Mouse (Mus musculus) kidney, embryonic 16.5 days (tissue): Measurements from ENCODE around the gene Chst5. TPM values are rescaled to one million over a fixed set of nuclear protein-coding genes. Genes with fewer than 3 reads are reported as not detected.

Source experiments
- ATAC-seq: fragments of 200-750 bp; cut with Nextera tagmentation; 2 replicates; pipeline ENCODE4 v1.8.0; 2017; ENCODE audit warnings: moderate TSS enrichment; ENCODE audit not compliant: low FRiP score, low TSS enrichment
- H3K27ac ChIP-seq: fragments of 300-500 bp; sonication (generic); 2 replicates; pipeline ENCODE4 v1.5.1; 2014; ENCODE audit warnings: low read length
- H3K27me3 ChIP-seq: fragments of 300-500 bp; sonication (generic); 2 replicates; pipeline ENCODE4 v1.6.1; 2014; ENCODE audit warnings: low read length, control low read depth, mixed read lengths; ENCODE audit not compliant: insufficient read depth
- H3K36me3 ChIP-seq: fragments of 300-500 bp; sonication (generic); 2 replicates; pipeline ENCODE4 v1.6.1; 2014; ENCODE audit warnings: low read length, control low read depth, mixed read lengths; ENCODE audit not compliant: insufficient read depth
- H3K4me1 ChIP-seq: fragments of 300-500 bp; sonication (generic); 2 replicates; pipeline ENCODE4 v1.6.1; 2014; ENCODE audit warnings: low read length, control low read depth, mixed read lengths; ENCODE audit not compliant: insufficient read depth
- H3K4me2 ChIP-seq: fragments of 300-500 bp; sonication (generic); replicated peaks from 2 replicates; pipeline ENCODE4 v1.6.1; 2014; ENCODE audit warnings: low read depth, low read length
- H3K4me3 ChIP-seq: fragments of 300-500 bp; sonication (generic); 2 replicates; pipeline ENCODE4 v1.5.1; 2014; ENCODE audit warnings: mild to moderate bottlenecking, low read length
- H3K9ac ChIP-seq: fragments of 300-500 bp; sonication (generic); replicated peaks from 2 replicates; pipeline ENCODE4 v1.6.1; 2014; ENCODE audit warnings: low read length
- H3K9me3 ChIP-seq: fragments of 300-500 bp; sonication (generic); 2 replicates; pipeline ENCODE4 v1.6.1; 2016; ENCODE audit warnings: low read length, control low read depth
- WGBS: fragments of 180-500 bp; shearing (Covaris S2); extraction: QIAGEN DNeasy Blood & Tissue Kit; methylation state at CpG from one replicate; pipeline ENCODE4 v1.1.7; 2014; 5-methylcytosine and 5-hydroxymethylcytosine counted together
- polyA plus RNA-seq: library from polyadenylated mRNA; unstranded; fragments of >200 nt; fragmentation: Nextera tagmentation; extraction: Ambion mirVana; gene quantifications from 2 replicates; pipeline ENCODE4 v1.2.1, GENCODE M21; 2015

Chst5 gene
- polyA plus RNA-seq, 1 experiment from 2014 or later, result 1.9 TPM

DNA sequence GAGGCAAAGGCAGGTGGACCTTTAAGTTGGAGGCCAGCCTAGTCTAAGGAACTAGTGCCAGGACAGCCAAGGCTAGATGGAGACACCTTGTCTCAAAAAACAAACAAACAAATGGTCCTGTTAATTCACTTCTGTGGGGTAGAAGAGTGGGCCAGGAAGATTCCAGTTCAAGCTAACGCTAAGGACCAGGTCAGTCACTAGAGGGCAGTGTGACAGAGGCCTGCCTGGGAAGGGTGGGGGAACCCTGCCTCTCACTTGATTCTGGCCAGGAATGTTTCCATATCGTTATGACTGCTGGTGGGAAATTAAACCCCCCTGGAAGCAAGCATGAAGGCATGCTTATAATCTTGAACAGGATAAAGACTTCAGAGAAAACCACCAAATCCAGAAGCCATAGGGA lies 28.7 kb downstream of the Chst5 start:
- Histone ChIP-seq H3K9ac (no peak overlapping the region), H3K4me3 (no peak overlapping the region), H3K36me3 (no peaks in the 10 kb centered on the region), H3K4me2 (no peak overlapping the region), H3K4me1 (peaks cover 3% of the 10 kb centered on the region; the same call in 1 of the 2 replicates), H3K27me3 (no peaks in the 10 kb centered on the region), H3K9me3 (no peaks in the 10 kb centered on the region), H3K27ac (no peak overlapping the region)
- 2% methylated on average over 2 of the region's 2 CpGs for whole genome bisulfite sequencing
- no peak for ATAC-seq

DNA sequence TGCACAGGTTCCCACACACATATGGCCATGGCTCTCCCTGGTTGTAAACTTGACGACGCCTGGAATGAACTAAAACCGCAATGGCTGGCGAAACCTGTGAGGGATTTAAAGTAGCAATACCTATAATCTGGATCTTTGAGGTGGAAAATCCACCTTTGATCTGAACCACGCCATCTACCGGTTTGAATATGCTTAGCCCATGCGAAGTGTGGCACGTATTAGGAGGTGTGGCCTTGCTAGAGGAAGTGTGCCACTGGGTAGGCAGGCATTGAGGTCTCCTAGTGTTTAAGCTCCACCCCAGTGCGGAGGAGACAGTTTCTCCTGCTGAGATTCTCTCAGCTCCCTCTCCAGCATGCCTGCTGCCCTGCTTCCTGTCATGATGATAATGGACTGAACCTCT lies 32.5 kb downstream of the Chst5 start:
- 70% methylated on average over 9 of the region's 9 CpGs for WGBS
- no peaks in the 10 kb centered on the region for H3K36me3 ChIP-seq
- peaks cover 3% of the 10 kb centered on the region; the same call in 1 of the 2 replicates for H3K4me1 ChIP-seq
- H3K27me3 ChIP-seq, result no peaks in the 10 kb centered on the region
- no peak for ATAC-seq
- H3K4me3 ChIP-seq, result no peak overlapping the region
- no peak overlapping the region for H3K9ac ChIP-seq
- no peak overlapping the region for H3K4me2 ChIP-seq
- H3K9me3 ChIP-seq, result no peaks in the 10 kb centered on the region
- H3K27ac ChIP-seq, result no peak overlapping the region

DNA sequence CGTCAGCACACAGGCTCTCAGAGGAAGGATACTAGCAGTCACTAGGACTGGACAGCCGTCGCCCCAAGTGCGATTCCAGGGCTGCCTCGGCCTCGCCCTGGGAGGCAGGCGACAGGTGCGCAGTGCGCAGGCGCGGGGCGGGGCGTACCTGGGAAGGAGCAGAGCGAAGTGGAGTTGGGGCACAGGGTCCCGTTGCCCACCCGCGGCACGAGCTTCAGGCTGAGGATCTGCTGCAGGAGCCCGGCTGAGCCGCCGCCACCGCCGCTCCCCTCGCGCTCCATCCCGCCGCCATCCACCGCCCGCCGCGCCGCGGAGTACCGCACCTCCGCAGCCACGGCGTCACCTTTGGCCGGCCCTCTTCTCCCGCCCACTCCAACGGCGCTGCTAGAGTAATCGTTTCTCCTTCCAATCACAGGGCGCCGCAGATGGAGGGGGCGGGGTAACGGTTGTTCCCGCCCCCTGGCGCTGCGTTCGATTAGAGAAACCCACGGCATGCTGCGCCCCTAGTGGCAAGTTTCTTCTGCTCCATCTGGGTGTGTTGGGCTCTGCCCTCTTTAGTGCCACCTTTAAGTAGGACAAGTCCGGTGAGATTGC lies 33.8 kb downstream of the Chst5 start, which contains the start of gene Tmem170:
TSS of gene Tmem170 (minus strand) at position 396 of the 594 bp plus-strand sequence.
- Histone ChIP-seq H3K4me2 (peak within 1 kb of the TSS; percentile 84), H3K27me3 (no peaks in the 10 kb centered on the region), H3K27ac (peak within 1 kb of the TSS; percentile 86), H3K36me3 (no peaks in the 10 kb centered on the region), H3K4me3 (peak within 1 kb of the TSS; percentile 81), H3K9ac (peak within 1 kb of the TSS; percentile 88), H3K4me1 (peaks cover 3% of the 10 kb centered on the region; the same call in 1 of the 2 replicates), H3K9me3 (no peaks in the 10 kb centered on the region)
- 0% methylated on average over 44 of the region's 53 CpGs for WGBS
- ATAC-seq, result peak; percentile 98

DNA sequence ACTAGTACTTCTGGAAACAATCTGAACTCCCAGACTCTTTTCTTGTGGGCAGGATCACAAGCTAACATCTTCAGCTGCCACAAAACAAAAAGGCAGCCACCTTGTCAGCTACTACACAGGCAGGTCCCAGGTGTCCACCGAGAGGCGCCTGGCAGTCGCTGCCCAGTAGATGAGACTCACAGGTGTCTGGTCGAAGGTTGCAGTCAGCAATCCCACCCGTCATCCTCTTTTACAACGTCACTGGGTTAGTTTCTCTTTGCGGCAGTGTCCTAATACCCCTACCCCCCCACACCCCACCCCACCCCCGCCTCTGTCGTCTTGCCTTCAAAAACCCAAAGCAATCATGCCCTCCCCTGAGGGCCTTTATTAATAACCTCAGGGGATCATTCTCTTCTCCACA lies 34.5 kb downstream of the Chst5 start:
- Histone ChIP-seq H3K36me3 (no peaks in the 10 kb centered on the region), H3K9me3 (no peaks in the 10 kb centered on the region), H3K4me2 (peak overlapping the region; percentile 84), H3K4me1 (peaks cover 3% of the 10 kb centered on the region; the same call in 1 of the 2 replicates), H3K4me3 (peak overlapping the region; percentile 81), H3K27me3 (no peaks in the 10 kb centered on the region), H3K9ac (peak overlapping the region; percentile 88), H3K27ac (peak overlapping the region; percentile 86)
- no peak for ATAC-seq
- WGBS, result 8% methylated on average over 9 of the region's 9 CpGs

DNA sequence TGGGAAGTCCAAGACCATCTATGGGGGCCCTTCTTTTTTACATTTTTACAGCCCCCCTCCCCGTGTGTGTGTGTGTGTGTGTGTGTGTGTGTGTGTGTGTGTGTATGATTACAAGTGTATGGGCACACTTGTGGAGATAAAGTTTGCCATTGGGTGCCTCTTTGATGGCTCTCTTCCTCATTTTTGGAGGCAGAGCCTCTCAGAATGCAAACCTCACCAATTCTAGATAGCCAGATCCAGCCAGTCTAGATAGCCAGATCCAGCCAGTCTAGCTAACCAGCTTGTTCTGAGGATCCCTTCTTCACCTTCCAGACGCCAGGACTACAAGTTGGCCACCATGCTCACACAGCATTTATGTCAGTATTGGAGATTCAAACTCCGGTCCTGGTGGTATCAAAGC lies 39.0 kb downstream of the Chst5 start:
- no peak for ATAC-seq
- WGBS, result 79% methylated on average over 3 of the region's 3 CpGs

DNA sequence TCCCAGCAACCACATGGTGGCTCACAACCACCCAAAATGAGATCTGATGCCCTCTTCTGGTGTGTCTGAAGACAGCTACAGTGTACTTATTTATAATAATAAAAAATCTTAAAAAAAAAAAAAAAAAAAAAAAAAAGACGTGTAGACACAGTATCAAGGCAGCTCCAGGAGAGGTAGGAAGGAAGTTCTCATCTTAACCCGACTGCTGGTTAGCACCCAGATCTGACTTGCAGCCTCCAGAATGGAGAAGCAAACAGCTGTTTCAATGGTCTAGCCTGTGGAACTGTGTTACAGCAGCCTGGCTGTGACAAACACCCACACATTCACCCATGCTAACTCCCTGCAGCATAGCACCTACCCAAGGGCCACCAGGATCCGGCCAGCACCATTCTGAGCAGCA lies 39.9 kb downstream of the Chst5 start:
- H3K27me3 ChIP-seq, result no peaks in the 10 kb centered on the region
- H3K4me2 ChIP-seq, result no peak overlapping the region
- 80% methylated on average over 3 of the region's 3 CpGs for WGBS
- no peak overlapping the region for H3K27ac ChIP-seq
- ATAC-seq, result no peak
- no peaks in the 10 kb centered on the region for H3K4me1 ChIP-seq
- no peak overlapping the region for H3K4me3 ChIP-seq
- H3K9ac ChIP-seq, result no peak overlapping the region
- peaks cover 4% of the 10 kb centered on the region; the same call in 1 of the 2 replicates for H3K36me3 ChIP-seq
- no peaks in the 10 kb centered on the region for H3K9me3 ChIP-seq

More for the DNA sequence above, 39.0 kb downstream of the Chst5 start:
- H3K4me2 ChIP-seq, result no peak overlapping the region
- H3K9me3 ChIP-seq, result no peaks in the 10 kb centered on the region
- H3K4me1 ChIP-seq, result no peaks in the 10 kb centered on the region
- H3K27me3 ChIP-seq, result no peaks in the 10 kb centered on the region
- H3K9ac ChIP-seq, result no peak overlapping the region
- H3K36me3 ChIP-seq, result no peaks in the 10 kb centered on the region
- no peak overlapping the region for H3K4me3 ChIP-seq
- H3K27ac ChIP-seq, result no peak overlapping the region

DNA sequence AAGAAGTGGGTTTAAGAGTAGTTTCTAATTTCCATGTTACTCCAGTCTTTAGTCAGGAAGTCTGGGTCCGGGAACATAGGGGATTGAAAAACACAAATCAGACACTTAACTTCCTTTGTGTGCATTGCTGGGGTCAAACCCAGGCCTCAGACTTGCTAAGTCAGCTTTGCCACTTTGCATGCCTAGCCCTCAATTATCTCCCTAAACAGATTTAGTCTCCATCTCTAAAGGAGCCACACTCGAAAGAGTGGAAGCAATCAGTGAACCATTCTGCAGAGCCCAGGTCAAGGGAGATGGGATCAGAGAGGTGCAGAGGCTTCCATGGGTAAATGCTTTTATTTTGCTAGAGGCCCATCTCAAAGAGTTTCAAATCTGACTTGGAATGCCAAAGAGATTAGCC lies 41.6 kb downstream of the Chst5 start:
- Histone ChIP-seq H3K36me3 (peaks cover 4% of the 10 kb centered on the region; the same call in 1 of the 2 replicates), H3K27me3 (no peaks in the 10 kb centered on the region), H3K4me3 (no peak overlapping the region), H3K4me2 (no peak overlapping the region), H3K27ac (no peak overlapping the region), H3K9ac (no peak overlapping the region), H3K9me3 (no peaks in the 10 kb centered on the region), H3K4me1 (no peaks in the 10 kb centered on the region)
- no peak for ATAC-seq
- 44% methylated on average over 2 of the region's 2 CpGs for WGBS

DNA sequence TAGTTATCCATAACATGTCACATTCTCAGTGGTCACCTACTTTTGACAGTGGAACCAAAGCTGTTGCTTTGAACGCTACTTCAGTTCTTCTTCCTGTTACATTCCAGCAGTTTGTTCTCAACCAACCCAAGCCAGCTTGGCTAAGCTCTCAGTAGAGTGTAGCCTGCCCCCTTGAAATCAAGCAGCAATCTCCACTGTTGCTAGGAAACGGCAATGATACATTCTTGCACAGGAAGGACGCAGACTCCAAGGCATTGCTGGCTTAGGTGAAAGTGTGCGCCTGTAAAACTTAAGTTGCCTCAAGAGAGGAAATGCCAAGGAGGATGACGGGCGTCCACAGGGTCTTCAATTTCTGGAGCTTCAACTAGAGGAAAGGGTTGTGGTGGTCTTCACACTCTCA lies 44.4 kb downstream of the Chst5 start:
- 71% methylated on average over 6 of the region's 6 CpGs for WGBS
- Histone ChIP-seq H3K27ac (no peak overlapping the region), H3K9me3 (no peaks in the 10 kb centered on the region)

DNA sequence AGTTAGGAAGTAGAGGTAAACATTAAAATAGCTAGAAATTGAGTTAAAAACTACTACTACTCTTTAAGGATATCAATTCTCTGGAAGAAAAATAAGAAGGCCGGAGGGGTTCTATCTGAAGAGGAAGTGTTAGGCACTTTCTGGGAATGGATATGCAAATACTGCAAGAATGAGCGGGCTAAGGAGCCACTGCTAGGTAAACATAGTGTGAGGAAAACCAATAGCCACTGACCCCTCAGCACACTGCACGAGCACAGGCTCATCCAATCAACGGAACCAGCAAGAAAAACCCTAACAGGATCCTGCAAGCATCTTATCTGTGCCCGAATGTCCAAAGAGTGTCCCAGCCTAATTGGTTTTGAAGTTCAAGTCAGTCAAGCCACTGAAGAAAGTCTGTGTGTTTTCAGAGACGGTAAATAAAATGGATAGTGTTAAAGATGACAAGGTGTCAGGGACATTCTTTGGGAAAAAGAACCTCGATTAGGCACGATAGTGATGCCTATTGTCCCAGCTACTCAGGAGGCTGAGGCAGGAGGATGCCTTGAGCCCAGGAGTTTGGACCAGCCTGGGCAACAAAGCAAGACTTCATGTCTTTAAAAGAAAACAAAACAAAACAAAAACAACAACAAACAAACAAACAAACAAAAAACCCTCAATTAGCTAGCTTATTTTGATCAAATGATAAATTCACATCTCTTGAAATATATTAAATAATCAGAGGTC lies 45.0 kb downstream of the Chst5 start:
- Histone ChIP-seq H3K27me3 (no peaks in the 10 kb centered on the region), H3K27ac (no peak overlapping the region), H3K4me2 (no peak overlapping the region), H3K9me3 (no peaks in the 10 kb centered on the region), H3K4me1 (no peaks in the 10 kb centered on the region), H3K9ac (no peak overlapping the region), H3K4me3 (no peak overlapping the region), H3K36me3 (peaks cover 4% of the 10 kb centered on the region; the same call in 1 of the 2 replicates)
- WGBS, result 90% methylated on average over 8 of the region's 8 CpGs
- no peak for ATAC-seq

More for the DNA sequence above, 44.4 kb downstream of the Chst5 start:
- H3K4me1 ChIP-seq, result no peaks in the 10 kb centered on the region
- peaks cover 4% of the 10 kb centered on the region; the same call in 1 of the 2 replicates for H3K36me3 ChIP-seq
- no peak overlapping the region for H3K4me3 ChIP-seq
- H3K9ac ChIP-seq, result no peak overlapping the region
- H3K27me3 ChIP-seq, result no peaks in the 10 kb centered on the region
- H3K4me2 ChIP-seq, result no peak overlapping the region
- ATAC-seq, result 0 out of 2 replicates have a peak, but pooled peaks have one; percentile 65

DNA sequence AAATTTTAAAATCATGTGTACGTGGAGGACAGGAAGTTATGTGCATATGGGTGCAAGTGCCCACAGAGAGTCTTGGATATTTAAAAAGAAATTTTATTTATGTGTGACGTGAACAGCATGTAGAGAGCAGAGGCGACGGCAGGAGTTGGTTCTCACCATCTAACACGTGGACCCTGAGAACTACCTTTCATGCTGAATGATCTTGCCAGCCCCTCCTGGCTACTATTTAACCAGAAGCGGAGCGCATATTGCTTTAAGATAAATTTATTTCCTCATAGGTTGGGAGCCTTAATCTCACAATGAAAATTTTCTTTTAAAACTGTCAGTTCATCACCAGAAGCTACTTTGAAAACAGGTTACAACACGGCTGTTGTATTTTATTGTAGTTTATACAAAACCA lies 45.6 kb downstream of the Chst5 start:
- no peak overlapping the region for H3K4me2 ChIP-seq
- 74% methylated on average over 8 of the region's 8 CpGs for WGBS
- no peaks in the 10 kb centered on the region for H3K4me1 ChIP-seq
- no peak overlapping the region for H3K4me3 ChIP-seq
- no peaks in the 10 kb centered on the region for H3K9me3 ChIP-seq
- peaks cover 4% of the 10 kb centered on the region; the same call in 1 of the 2 replicates for H3K36me3 ChIP-seq
- ATAC-seq, result no peak
- H3K27ac ChIP-seq, result no peak overlapping the region
- H3K9ac ChIP-seq, result no peak overlapping the region
- no peaks in the 10 kb centered on the region for H3K27me3 ChIP-seq
